Mouse (Mus musculus) ES-Bruce4 (cell line): ENCODE measurements at regions not wholly inside any gene's neighbourhood (a gene's known extent, or its start where the extent isn't known, plus 50 kb on each side); places are given as distances from the start of the nearest gene placed in this dataset.

Experiments
- CTCF ChIP-seq: IDR thresholded peaks from one replicate; pipeline ENCODE4 v1.8.1; 2011; ENCODE audit warnings: low read depth, low read length
- EP300 ChIP-seq: IDR thresholded peaks from 2 replicates; pipeline ENCODE4 v1.6.1; 2011; ENCODE audit warnings: low read depth, low read length; ENCODE audit not compliant: insufficient read depth
- POLR2A ChIP-seq: IDR thresholded peaks from one replicate; pipeline ENCODE4 v1.8.1; 2011; ENCODE audit warnings: low read length; ENCODE audit not compliant: insufficient read depth

DNA sequence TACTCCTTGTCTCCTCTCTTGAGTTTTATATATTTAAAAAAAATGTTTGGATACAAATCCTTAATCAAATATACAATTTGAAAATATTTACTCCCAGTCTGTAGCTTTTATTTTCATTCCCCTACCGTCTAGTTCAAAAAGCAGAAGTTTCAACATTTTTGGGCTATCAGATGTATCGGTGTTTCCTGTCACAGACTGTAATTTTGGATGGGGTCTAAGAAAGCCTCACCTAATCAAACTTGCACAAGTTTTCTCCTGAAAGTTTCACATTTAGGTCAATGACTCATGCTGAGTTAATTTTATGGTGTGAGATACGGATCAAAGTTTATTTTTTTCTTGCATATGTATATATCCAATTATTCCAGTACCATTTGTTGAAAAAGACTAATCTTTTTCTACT lies 93.3 kb upstream of the Satb1 start:
- TF ChIP-seq CTCF (no peak), POLR2A (no peak), EP300 (no peak)
